Mouse (Mus musculus) myocyte (in vitro differentiated cells): ENCODE measurements around the gene Hadhb.

ENCODE experiments used
- CEBPB ChIP-seq: IDR thresholded peaks from 2 replicates; pipeline ENCODE4 v1.6.1; 2011; ENCODE audit warnings: mild to moderate bottlenecking, moderate library complexity; ENCODE audit not compliant: poor library complexity, insufficient read depth, severe bottlenecking
- E2F4 ChIP-seq: IDR thresholded peaks from one replicate; pipeline ENCODE4 v1.6.1; 2011; ENCODE audit warnings: mild to moderate bottlenecking, control low read depth, moderate library complexity; ENCODE audit not compliant: insufficient read depth
- MAX ChIP-seq: IDR thresholded peaks from one replicate; pipeline ENCODE4 v1.6.1; 2011; ENCODE audit warnings: low read depth, mild to moderate bottlenecking, control low read depth
- MYOD1 ChIP-seq, 3 experiments: IDR thresholded peaks; one replicate each; pipeline ENCODE4 v1.6.1; 2011; ENCODE audit warnings: control low read depth in 2 of 3, low read depth in 2 of 3, mild to moderate bottlenecking in 2 of 3, moderate library complexity in 1 of 3; ENCODE audit not compliant: insufficient read length in 2 of 3, control insufficient read depth in 1 of 3
- POLR2A ChIP-seq: IDR thresholded peaks from one replicate; pipeline ENCODE4 v1.6.1; 2011; ENCODE audit warnings: low read depth, mild to moderate bottlenecking, control low read depth, moderate library complexity; ENCODE audit not compliant: insufficient read length
- POLR2AphosphoS2 ChIP-seq: IDR thresholded peaks from one replicate; pipeline ENCODE4 v1.6.1; 2011; ENCODE audit warnings: low read depth, control low read depth; ENCODE audit not compliant: insufficient read length
- TCF12 ChIP-seq: IDR thresholded peaks from one replicate; pipeline ENCODE4 v1.6.1; 2011; ENCODE audit warnings: mild to moderate bottlenecking, control low read depth; ENCODE audit not compliant: poor library complexity, insufficient read depth, severe bottlenecking
- USF1 ChIP-seq: IDR thresholded peaks from one replicate; pipeline ENCODE4 v1.6.1; 2011; ENCODE audit warnings: low read depth, mild to moderate bottlenecking, control low read depth, moderate library complexity

GRCm38 (mm10) chr5:30204441-30204840, 49.4 kb downstream of the Hadhb start:
- TF ChIP-seq POLR2A = no peak
- TF ChIP-seq CEBPB = no peak
- no peak for TF ChIP-seq TCF12
- no peak for TF ChIP-seq E2F4
- no peak for TF ChIP-seq MAX
- no peak for TF ChIP-seq MYOD1 (IDR thresholded peaks at IDR 0.05; ENCODE audit: control insufficient read depth in 1 of 3, insufficient read length in 2 of 3, low read depth in 2 of 3)
- TF ChIP-seq USF1 = no peak
- no peak for TF ChIP-seq POLR2AphosphoS2
